Mouse (Mus musculus) left cerebral cortex, postnatal 36 days (tissue): ENCODE results near the gene Rtl8b. TPM values are rescaled to one million over a fixed set of nuclear protein-coding genes. Genes with fewer than 3 reads are reported as not detected.

ENCODE experiments used
- total RNA-seq, 2 experiments: library from RNA; stranded (reverse); gene quantifications; 2 replicates each; pipeline ENCODE4 v1.2.3; 2021

Gene Rtl8b
- total RNA-seq, 2 experiments from 2014 or later = 236 to 284 TPM

Other genes starting within 250 kb of the Rtl8b start
- gene Etd, start 235.5 kb downstream of the Rtl8b start, total RNA-seq = not detected
- gene Rtl8c, start 62.4 kb downstream of the Rtl8b start, total RNA-seq = 100 to 1,000 TPM; 238 to 271 TPM
- gene Gm14597, start 61.4 kb downstream of the Rtl8b start, total RNA-seq = not detected
- gene Rtl8a, start 26.7 kb downstream of the Rtl8b start, total RNA-seq = 100 to 1,000 TPM; 285 to 399 TPM
- gene 4930502E18Rik, start 54.4 kb upstream of the Rtl8b start, total RNA-seq = under 1 TPM; 0.22 to 0.36 TPM
- not detected for gene 1700013H16Rik, start 87.4 kb upstream of the Rtl8b start, total RNA-seq
- not detected for gene Zfp36l3, start 106.0 kb upstream of the Rtl8b start, total RNA-seq
- gene Xlr, start 127.3 kb upstream of the Rtl8b start, total RNA-seq = 1 to 10 TPM; 1.1 TPM